Mouse (Mus musculus) cortical plate, adult 2 months (tissue): ENCODE measurements at regions not wholly inside any gene's neighbourhood (a gene's known extent, or its start where the extent isn't known, plus 50 kb on each side); places are given as distances from the start of the nearest gene placed in this dataset.

Experiments used
- H3K27ac ChIP-seq: fragments of 200-500 bp; 2 replicates; pipeline ENCODE4 v1.5.1; 2012; ENCODE audit warnings: low read length, control low read depth, inconsistent platforms; ENCODE audit not compliant: insufficient read depth
- H3K4me1 ChIP-seq: fragments of 200-500 bp; 2 replicates; pipeline ENCODE4 v1.6.1; 2011; ENCODE audit warnings: low read length; ENCODE audit not compliant: control insufficient read depth, insufficient read depth
- H3K4me3 ChIP-seq: fragments of 200-500 bp; 2 replicates; pipeline ENCODE4 v1.5.1; 2011; ENCODE audit warnings: mild to moderate bottlenecking, low read length, control low read depth; ENCODE audit not compliant: insufficient read depth
- CTCF ChIP-seq: fragments of 200-500 bp; IDR thresholded peaks from 2 replicates; pipeline ENCODE4 v1.5.1; 2011; ENCODE audit warnings: mild to moderate bottlenecking, control low read depth, low read length; ENCODE audit not compliant: insufficient read depth; ENCODE audit errors: extremely low read depth
- POLR2A ChIP-seq: fragments of 200-500 bp; IDR thresholded peaks from 2 replicates; pipeline ENCODE4 v1.6.1; 2011; ENCODE audit warnings: mild to moderate bottlenecking, low read length, control low read depth; ENCODE audit not compliant: insufficient read depth; ENCODE audit errors: extremely low read depth

DNA sequence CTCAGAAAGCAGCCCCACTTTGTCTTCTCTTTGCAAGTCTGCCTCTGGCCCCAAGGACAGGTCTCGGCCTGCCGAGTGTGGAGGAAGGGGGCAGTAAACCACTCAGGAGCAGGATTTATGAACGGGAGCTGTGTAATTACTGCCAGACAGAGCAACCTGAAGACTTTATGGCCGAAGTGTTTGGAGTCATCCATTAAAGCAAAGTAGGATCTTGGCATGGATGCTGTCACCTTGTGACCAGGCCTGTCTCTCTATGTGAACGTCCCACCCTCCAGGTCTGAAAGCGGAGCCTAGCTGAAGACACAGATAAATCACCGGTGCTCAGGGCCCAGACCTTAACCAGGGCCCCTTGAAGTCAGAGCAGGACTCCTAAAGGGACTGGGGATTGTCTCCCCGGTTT, 190.8 kb downstream of the Plpp3 start:
- Histone ChIP-seq H3K27ac (no peak overlapping the region), H3K4me1 (no peaks in the 10 kb centered on the region), H3K4me3 (no peak overlapping the region)
- TF ChIP-seq CTCF (no peak), POLR2A (no peak)

DNA sequence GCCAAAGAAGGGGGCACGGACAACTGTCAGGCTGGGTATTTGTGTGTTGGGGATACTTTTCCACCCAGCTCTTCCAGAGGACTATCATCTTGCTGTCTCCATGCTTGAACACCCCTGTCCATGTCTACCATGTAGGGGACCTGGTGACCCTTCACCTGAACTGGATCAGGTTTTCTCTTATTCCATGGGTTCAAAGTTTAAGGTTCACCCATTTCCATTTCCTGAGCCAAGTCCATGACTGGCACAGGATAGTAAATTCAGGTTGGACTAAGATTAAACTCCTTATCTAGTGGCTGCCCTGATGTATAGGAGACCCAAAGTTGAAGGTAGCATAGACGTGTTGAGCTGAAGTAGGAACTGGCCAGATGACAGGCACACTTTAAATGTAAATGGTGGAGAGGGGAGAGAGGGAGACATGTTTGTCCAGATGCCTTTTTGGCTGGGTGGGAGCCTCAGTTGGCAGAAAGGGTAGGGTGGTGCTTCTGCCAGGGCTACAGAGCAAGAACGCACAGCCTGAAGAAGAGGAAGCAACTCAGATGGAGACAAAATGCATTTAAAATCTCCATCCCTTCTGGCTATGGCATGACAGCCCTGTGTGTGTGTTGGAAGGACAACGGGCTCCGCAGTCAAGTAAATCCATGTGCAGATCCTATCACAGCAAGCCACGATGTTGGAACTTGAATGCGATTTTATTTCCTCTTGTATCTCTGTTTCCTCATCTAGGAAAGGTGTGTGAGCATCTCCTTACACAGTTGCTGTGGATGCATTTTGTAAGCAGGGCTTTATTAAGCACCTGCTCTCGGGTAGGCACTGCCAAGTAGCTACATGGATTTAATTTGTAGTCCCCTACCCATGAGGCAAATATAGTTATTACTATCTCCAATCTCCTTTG, 192.4 kb downstream of the Plpp3 start:
- no peak overlapping the region for H3K4me3 ChIP-seq
- no peak for TF ChIP-seq CTCF
- TF ChIP-seq POLR2A, result no peak
- no peak overlapping the region for H3K27ac ChIP-seq
- H3K4me1 ChIP-seq, result no peaks in the 10 kb centered on the region

DNA sequence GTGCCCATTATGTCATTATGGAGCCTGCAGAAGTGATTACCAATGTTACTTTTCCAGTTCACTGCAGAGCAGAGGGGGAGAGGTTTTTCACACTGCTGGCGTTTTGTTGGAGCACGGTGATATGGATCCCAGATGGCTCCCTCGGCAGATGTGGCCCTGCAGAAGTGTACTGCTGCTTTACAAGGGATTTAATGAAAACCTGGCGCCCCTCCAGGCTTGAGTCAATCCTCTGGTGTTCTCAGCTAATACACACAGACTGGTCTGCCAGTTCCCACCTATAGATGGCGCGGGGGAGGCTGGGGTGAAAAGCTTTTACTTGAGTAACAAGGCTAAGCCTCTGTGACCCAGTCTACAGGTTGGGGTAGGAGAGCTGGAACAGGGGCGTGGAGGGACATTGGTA, 195.2 kb downstream of the Plpp3 start:
- H3K4me3 ChIP-seq, result no peak overlapping the region
- H3K27ac ChIP-seq, result no peak overlapping the region
- TF ChIP-seq POLR2A, result no peak
- H3K4me1 ChIP-seq, result no peaks in the 10 kb centered on the region

DNA sequence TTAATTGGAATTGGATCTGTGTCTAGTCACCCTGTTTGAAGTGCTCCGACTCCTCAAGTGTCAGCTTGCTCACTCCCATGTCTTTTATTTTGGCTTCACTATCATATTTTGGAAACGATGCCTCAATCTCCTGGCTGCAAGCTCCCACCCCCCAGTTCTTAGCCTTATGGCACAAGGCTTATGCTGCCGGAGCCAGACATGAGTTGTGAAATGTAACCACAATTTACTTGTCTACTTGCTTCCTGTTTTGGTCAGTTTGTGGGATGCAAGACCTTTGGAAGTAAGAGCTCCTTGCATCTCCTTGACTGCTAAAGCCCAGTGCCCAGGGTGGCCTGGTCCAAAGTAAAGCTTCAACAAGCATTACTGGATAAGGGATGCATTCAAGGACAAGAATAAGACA, 195.8 kb downstream of the Plpp3 start:
- Histone ChIP-seq H3K27ac (no peak overlapping the region), H3K4me1 (no peaks in the 10 kb centered on the region), H3K4me3 (no peak overlapping the region)
- TF ChIP-seq CTCF (no peak), POLR2A (no peak)

DNA sequence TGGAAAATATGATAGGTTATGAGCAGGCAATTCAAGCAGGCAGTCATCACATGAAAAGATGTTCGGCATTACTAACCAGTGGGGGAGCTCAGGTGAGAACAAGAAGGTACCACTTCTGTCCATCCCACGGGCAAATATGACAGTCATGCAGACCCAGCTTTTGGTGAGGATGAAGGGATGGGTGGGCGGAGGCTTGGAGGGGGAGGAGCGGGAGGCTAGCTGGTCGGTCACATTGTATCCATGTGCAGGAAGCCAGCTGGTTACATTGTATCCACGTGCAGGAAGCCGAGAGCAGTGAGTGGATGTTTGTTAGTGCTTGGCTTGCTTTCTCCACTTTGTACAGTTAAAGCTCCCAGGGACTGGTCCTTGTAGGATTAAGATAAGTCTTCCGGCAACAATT, 196.9 kb downstream of the Plpp3 start:
- TF ChIP-seq CTCF (no peak), POLR2A (no peak)
- Histone ChIP-seq H3K4me1 (no peaks in the 10 kb centered on the region), H3K27ac (no peak overlapping the region), H3K4me3 (no peak overlapping the region)

DNA sequence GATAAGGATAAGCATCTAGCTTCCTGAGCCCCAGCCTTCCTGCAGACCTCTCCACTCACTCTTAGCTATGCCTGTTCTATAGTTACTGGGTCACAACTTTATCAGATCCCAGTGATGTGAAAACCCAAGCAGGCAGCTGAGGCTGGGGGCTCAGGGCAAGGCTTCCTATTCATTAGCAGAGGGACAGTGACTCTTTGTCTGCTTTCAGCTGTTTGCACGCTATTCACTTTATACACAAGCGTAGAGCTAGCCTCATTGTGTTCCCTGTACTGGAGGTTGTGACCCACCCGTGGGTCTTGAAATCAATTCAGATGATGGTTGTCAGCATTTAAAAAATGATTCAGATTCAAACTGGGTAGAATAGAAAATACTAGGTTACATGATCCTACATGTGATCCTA, 199.5 kb downstream of the Plpp3 start:
- TF ChIP-seq CTCF, result no peak
- TF ChIP-seq POLR2A, result no peak
- Histone ChIP-seq H3K4me1 (no peaks in the 10 kb centered on the region), H3K27ac (no peak overlapping the region), H3K4me3 (no peak overlapping the region)

DNA sequence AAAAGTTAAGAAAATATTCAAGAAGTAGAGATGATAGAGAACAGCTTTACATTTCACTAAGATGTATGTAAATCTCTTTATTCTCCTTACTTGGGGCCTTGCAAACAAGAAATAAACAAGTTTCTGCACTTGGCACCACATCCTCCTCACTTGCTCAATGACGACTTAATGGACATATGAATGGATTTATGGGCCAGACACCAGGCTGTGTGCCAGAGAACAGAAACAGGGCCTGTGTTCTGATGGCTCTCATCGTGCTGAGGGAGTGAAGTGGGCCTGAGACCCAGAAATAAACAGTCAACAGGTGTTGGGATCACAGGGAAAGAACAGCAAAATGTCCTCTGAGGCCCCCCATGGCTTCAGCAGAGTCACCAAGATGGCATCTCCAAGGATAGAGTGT, 201.6 kb downstream of the Plpp3 start:
- Histone ChIP-seq H3K27ac (no peak overlapping the region), H3K4me3 (no peak overlapping the region), H3K4me1 (no peaks in the 10 kb centered on the region)
- no peak for TF ChIP-seq CTCF
- TF ChIP-seq POLR2A, result no peak

DNA sequence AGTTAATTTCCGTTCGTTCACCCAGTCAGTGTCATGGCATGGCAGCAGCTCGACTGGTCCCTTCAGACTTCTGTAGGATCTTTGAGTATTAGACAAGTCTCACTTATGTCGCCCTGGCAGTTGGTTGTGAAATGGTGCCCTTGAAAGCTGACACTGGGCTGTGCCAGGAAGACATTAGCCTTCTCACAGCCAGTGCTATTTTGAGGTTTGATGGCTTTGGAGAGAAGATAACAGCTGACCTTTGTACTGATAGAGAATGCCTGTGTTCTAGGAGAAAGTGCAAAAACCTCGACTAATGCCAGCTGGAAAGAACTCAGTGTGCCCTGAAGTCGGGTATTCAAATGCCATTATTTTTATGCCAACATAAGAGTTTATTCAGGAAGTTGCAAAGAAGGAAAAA, 207.3 kb downstream of the Plpp3 start:
- no peak for TF ChIP-seq POLR2A
- no peak for TF ChIP-seq CTCF
- H3K4me3 ChIP-seq, result no peak overlapping the region
- H3K27ac ChIP-seq, result no peak overlapping the region
- no peaks in the 10 kb centered on the region for H3K4me1 ChIP-seq

DNA sequence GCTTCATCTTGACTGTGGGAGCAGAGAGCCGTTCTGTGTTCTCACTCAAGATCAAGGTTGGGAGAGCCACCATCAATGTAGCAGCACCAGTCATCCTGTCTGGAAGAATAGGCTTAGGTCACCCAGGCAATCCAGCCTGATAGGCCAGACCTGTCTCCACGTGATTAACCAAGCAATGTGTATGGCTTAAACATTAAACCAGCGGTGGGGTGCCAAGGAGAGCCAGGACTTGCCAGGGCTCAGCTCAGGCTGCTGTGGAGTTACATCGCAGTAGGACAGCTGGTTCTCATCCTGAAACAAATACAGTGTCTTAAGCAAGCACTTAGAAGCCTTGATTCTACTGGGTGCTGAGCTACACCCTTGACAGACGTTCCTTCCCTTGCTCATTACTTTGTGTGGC, 207.9 kb downstream of the Plpp3 start:
- TF ChIP-seq CTCF (no peak), POLR2A (no peak)
- H3K4me3 ChIP-seq, result no peak overlapping the region
- H3K4me1 ChIP-seq, result no peaks in the 10 kb centered on the region
- H3K27ac ChIP-seq, result no peak overlapping the region

DNA sequence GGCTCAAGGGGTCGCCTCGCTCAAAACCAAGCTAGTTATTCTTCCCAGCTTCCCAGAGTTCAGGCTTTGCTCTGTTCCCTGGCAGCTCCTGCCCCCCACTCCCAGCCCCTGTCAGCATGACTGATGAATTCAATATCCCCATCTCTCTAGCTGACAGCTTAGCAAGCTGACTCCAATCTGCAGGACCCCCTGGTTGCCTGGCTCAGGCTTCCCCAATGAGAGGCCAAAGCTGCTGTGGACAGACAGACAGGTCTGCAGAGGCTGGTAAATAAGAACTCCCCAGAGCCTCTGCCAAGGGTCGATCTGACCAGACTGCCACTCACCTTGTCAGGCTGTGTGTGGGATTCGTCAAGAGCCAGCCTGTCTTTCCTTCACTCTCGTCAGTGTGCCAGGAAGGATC, 219.4 kb downstream of the Plpp3 start:
- TF ChIP-seq CTCF, result no peak
- TF ChIP-seq POLR2A, result no peak
- Histone ChIP-seq H3K4me3 (no peak overlapping the region), H3K4me1 (no peaks in the 10 kb centered on the region), H3K27ac (no peak overlapping the region)
